Mouse (Mus musculus): ENCODE measurements around the gene Gm27027. TPM values are rescaled to one million over a fixed set of nuclear protein-coding genes. Genes with fewer than 3 reads are reported as not detected.

Gene Gm27027
- not detected in 2 replicates for polyA plus RNA-seq (2015; fragmentation: Nextera tagmentation; extraction: Ambion mirVana)

- Histone ChIP-seq H3K4me1 (ENCODE audit: insufficient read depth, low read depth, low read length) (peaks cover 4% of the 10 kb centered on the region; the same call in 1 of the 2 replicates), H3K36me3 (ENCODE audit: insufficient read depth, low read length) (peaks cover 27% of the 10 kb centered on the region; the same call in 1 of the 2 replicates), H3K27me3 (replicated peaks; ENCODE audit: insufficient read depth, low read length) (no peaks in the 10 kb centered on the region), H3K9ac (replicated peaks; ENCODE audit: low read depth) (no peak within 1 kb of the TSS), H3K27ac (ENCODE audit: low read length) (no peak within 1 kb of the TSS), H3K4me2 (replicated peaks; ENCODE audit: low read depth, low read length) (no peak within 1 kb of the TSS), H3K9me3 (ENCODE audit: low read length) (no peaks in the 10 kb centered on the region), H3K4me3 (ENCODE audit: low read depth, low read length) (no peak within 1 kb of the TSS)
- ATAC-seq = no peak
- DNase-seq (ENCODE audit: low spot score) = no peak
- WGBS = 89% methylated on average over 6 of the region's 6 CpGs
- TF ChIP-seq CTCF (IDR thresholded peaks at IDR 0.05) (no peak), EP300 (IDR thresholded peaks at IDR 0.05) (no peak)
These were observed at the start of gene Gm27027 for GRCm38 (mm10) chr2:93996254-93996653. Gm27027 (minus strand) TSS chr2:93996354.

GRCm38 (mm10) chr2:94045411-94046090 is 49.4 kb upstream of the Gm27027 start:
- Histone ChIP-seq H3K9me3 (ENCODE audit: low read length) (no peaks in the 10 kb centered on the region), H3K36me3 (ENCODE audit: insufficient read depth, low read length) (no peaks in the 10 kb centered on the region), H3K4me3 (ENCODE audit: low read depth, low read length) (no peak overlapping the region), H3K27ac (ENCODE audit: low read length) (no peak overlapping the region), H3K4me2 (replicated peaks; ENCODE audit: low read depth, low read length) (no peak overlapping the region), H3K27me3 (replicated peaks; ENCODE audit: insufficient read depth, low read length) (no peaks in the 10 kb centered on the region), H3K9ac (replicated peaks; ENCODE audit: low read depth) (no peak overlapping the region), H3K4me1 (ENCODE audit: insufficient read depth, low read depth, low read length) (no peaks in the 10 kb centered on the region)
- WGBS = 51% methylated on average over 6 of the region's 6 CpGs
- DNase-seq (ENCODE audit: low spot score) (no peak), ATAC-seq (peak; percentile 38; the same call in 1 of the 2 replicates)
- no peak for TF ChIP-seq CTCF (IDR thresholded peaks at IDR 0.05)
- no peak for TF ChIP-seq EP300 (IDR thresholded peaks at IDR 0.05)

- Histone ChIP-seq H3K9me3 (ENCODE audit: low read length) (no peaks in the 10 kb centered on the region), H3K27me3 (replicated peaks; ENCODE audit: insufficient read depth, low read length) (no peaks in the 10 kb centered on the region), H3K36me3 (ENCODE audit: insufficient read depth, low read length) (no peaks in the 10 kb centered on the region), H3K27ac (ENCODE audit: low read length) (no peak overlapping the region), H3K4me3 (ENCODE audit: low read depth, low read length) (no peak overlapping the region), H3K9ac (replicated peaks; ENCODE audit: low read depth) (no peak overlapping the region), H3K4me2 (replicated peaks; ENCODE audit: low read depth, low read length) (no peak overlapping the region), H3K4me1 (ENCODE audit: insufficient read depth, low read depth, low read length) (no peaks in the 10 kb centered on the region)
- WGBS = 70% methylated on average over 2 of the region's 2 CpGs
- DNase-seq (ENCODE audit: low spot score) (no peak), ATAC-seq (no peak)
- TF ChIP-seq EP300 (IDR thresholded peaks at IDR 0.05) (no peak), CTCF (IDR thresholded peaks at IDR 0.05) (no peak)
These were observed 48.0 kb upstream of the Gm27027 start for GRCm38 (mm10) chr2:94044174-94044573.

- no peaks in the 10 kb centered on the region for H3K4me1 ChIP-seq (ENCODE audit: insufficient read depth, low read depth, low read length)
- H3K9ac ChIP-seq (replicated peaks; ENCODE audit: low read depth) = no peak overlapping the region
- DNase-seq (ENCODE audit: low spot score) = peak; percentile 24
- TF ChIP-seq CTCF (IDR thresholded peaks at IDR 0.05) = no peak
- TF ChIP-seq EP300 (IDR thresholded peaks at IDR 0.05) = no peak
- H3K9me3 ChIP-seq (ENCODE audit: low read length) = no peaks in the 10 kb centered on the region
- no peaks in the 10 kb centered on the region for H3K27me3 ChIP-seq (replicated peaks; ENCODE audit: insufficient read depth, low read length)
- ATAC-seq = peak; percentile 47
- H3K4me3 ChIP-seq (ENCODE audit: low read depth, low read length) = no peak overlapping the region
- 45% methylated on average over 5 of the region's 5 CpGs for WGBS
- H3K36me3 ChIP-seq (ENCODE audit: insufficient read depth, low read length) = no peaks in the 10 kb centered on the region
- H3K27ac ChIP-seq (ENCODE audit: low read length) = no peak overlapping the region
- no peak overlapping the region for H3K4me2 ChIP-seq (replicated peaks; ENCODE audit: low read depth, low read length)
These were observed 47.5 kb upstream of the Gm27027 start for GRCm38 (mm10) chr2:94043662-94044061.

- Histone ChIP-seq H3K27me3 (replicated peaks; ENCODE audit: insufficient read depth, low read length) (no peaks in the 10 kb centered on the region), H3K36me3 (ENCODE audit: insufficient read depth, low read length) (no peaks in the 10 kb centered on the region), H3K9me3 (ENCODE audit: low read length) (no peaks in the 10 kb centered on the region), H3K4me1 (ENCODE audit: insufficient read depth, low read depth, low read length) (no peaks in the 10 kb centered on the region), H3K9ac (replicated peaks; ENCODE audit: low read depth) (no peak overlapping the region), H3K27ac (ENCODE audit: low read length) (no peak overlapping the region), H3K4me2 (replicated peaks; ENCODE audit: low read depth, low read length) (no peak overlapping the region), H3K4me3 (ENCODE audit: low read depth, low read length) (no peak overlapping the region)
- no peak for TF ChIP-seq EP300 (IDR thresholded peaks at IDR 0.05)
- no peak for TF ChIP-seq CTCF (IDR thresholded peaks at IDR 0.05)
- ATAC-seq = no peak
- WGBS = 94% methylated on average over 3 of the region's 3 CpGs
- DNase-seq (ENCODE audit: low spot score) = no peak
These were observed 46.3 kb upstream of the Gm27027 start for GRCm38 (mm10) chr2:94042461-94042860.

GRCm38 (mm10) chr2:94040391-94041125 is 44.4 kb upstream of the Gm27027 start:
- H3K36me3 ChIP-seq (ENCODE audit: insufficient read depth, low read length) = no peaks in the 10 kb centered on the region
- no peaks in the 10 kb centered on the region for H3K4me1 ChIP-seq (ENCODE audit: insufficient read depth, low read depth, low read length)
- no peaks in the 10 kb centered on the region for H3K27me3 ChIP-seq (replicated peaks; ENCODE audit: insufficient read depth, low read length)
- no peak overlapping the region for H3K9ac ChIP-seq (replicated peaks; ENCODE audit: low read depth)
- no peak overlapping the region for H3K27ac ChIP-seq (ENCODE audit: low read length)
- no peak overlapping the region for H3K4me3 ChIP-seq (ENCODE audit: low read depth, low read length)
- TF ChIP-seq EP300 (IDR thresholded peaks at IDR 0.05) = no peak
- TF ChIP-seq CTCF (IDR thresholded peaks at IDR 0.05) = no peak
- H3K9me3 ChIP-seq (ENCODE audit: low read length) = no peaks in the 10 kb centered on the region
- ATAC-seq = no peak
- WGBS = 86% methylated on average over 5 of the region's 5 CpGs
- H3K4me2 ChIP-seq (replicated peaks; ENCODE audit: low read depth, low read length) = no peak overlapping the region
- no peak for DNase-seq (ENCODE audit: low spot score)
